Mouse (Mus musculus) kidney, adult 2 months (tissue): ENCODE measurements around the gene Sec14l2.

Experiments
- CTCF ChIP-seq: fragments of 200-500 bp; conservative IDR thresholded peaks from 2 replicates; pipeline ENCODE4 v1.5.1; 2011; ENCODE audit warnings: low read depth, mild to moderate bottlenecking, control low read depth, low read length, moderate library complexity, mixed read lengths; ENCODE audit not compliant: insufficient read depth, insufficient read length
- POLR2A ChIP-seq: fragments of 200-500 bp; IDR thresholded peaks from one replicate; pipeline ENCODE4 v1.6.1; 2011; ENCODE audit warnings: low read depth, low read length, control low read depth

GRCm38 (mm10) chr11:4149886-4150285, 26.7 kb upstream of the Sec14l2 start:
- TF ChIP-seq CTCF (no peak), POLR2A (no peak)
